Mouse (Mus musculus) hindbrain, embryonic 12.5 days (tissue): ENCODE data around the gene Top2b. TPM values are rescaled to one million over a fixed set of nuclear protein-coding genes. Genes with fewer than 3 reads are reported as not detected.

Source experiments
- ATAC-seq: fragments of 200-750 bp; cut with Nextera tagmentation; 2 replicates; pipeline ENCODE4 v1.8.0; 2017; ENCODE audit warnings: moderate TSS enrichment; ENCODE audit not compliant: low FRiP score
- H3K27ac ChIP-seq: fragments of 300-500 bp; sonication (generic); 2 replicates; pipeline ENCODE4 v1.5.1; 2016; ENCODE audit warnings: mild to moderate bottlenecking
- H3K27me3 ChIP-seq: fragments of 300-500 bp; sonication (generic); 2 replicates; pipeline ENCODE4 v1.6.1; 2016; ENCODE audit warnings: mild to moderate bottlenecking
- H3K36me3 ChIP-seq: fragments of 300-500 bp; sonication (generic); 2 replicates; pipeline ENCODE4 v1.6.1; 2016; ENCODE audit warnings: mild to moderate bottlenecking
- H3K4me1 ChIP-seq: fragments of 300-500 bp; sonication (generic); 2 replicates; pipeline ENCODE4 v1.6.1; 2016
- H3K4me2 ChIP-seq: fragments of 300-500 bp; sonication (generic); replicated peaks from 2 replicates; pipeline ENCODE4 v1.6.1; 2016; ENCODE audit warnings: mild to moderate bottlenecking
- H3K4me3 ChIP-seq: fragments of 300-500 bp; sonication (generic); 2 replicates; pipeline ENCODE4 v1.5.1; 2016; ENCODE audit warnings: mild to moderate bottlenecking
- H3K9ac ChIP-seq: fragments of 300-500 bp; sonication (generic); 2 replicates; pipeline ENCODE4 v1.6.1; 2016; ENCODE audit warnings: mild to moderate bottlenecking, moderate library complexity
- H3K9me3 ChIP-seq: fragments of 300-500 bp; sonication (generic); replicated peaks from 2 replicates; pipeline ENCODE4 v1.6.1; 2016; ENCODE audit warnings: mild to moderate bottlenecking
- WGBS: fragments of 180-500 bp; shearing (Covaris S2); methylation state at CpG from one replicate; pipeline ENCODE4 v1.1.7; 2016; 5-methylcytosine and 5-hydroxymethylcytosine counted together
- polyA plus RNA-seq: library from polyadenylated mRNA; unstranded; fragments of >200 nt; fragmentation: Nextera tagmentation; extraction: Ambion mirVana; gene quantifications from 2 replicates; pipeline ENCODE4 v1.2.1, GENCODE M21; 2016

The Top2b gene
- polyA plus RNA-seq, 1 experiment from 2014 or later = 176 TPM

- Histone ChIP-seq H3K4me1 (no peaks in the 10 kb centered on the region), H3K27ac (no peak overlapping the region), H3K9ac (no peak overlapping the region), H3K36me3 (peaks cover 38% of the 10 kb centered on the region), H3K4me3 (no peak overlapping the region), H3K27me3 (no peaks in the 10 kb centered on the region), H3K9me3 (no peaks in the 10 kb centered on the region), H3K4me2 (no peak overlapping the region)
- WGBS = 95% methylated on average over 3 of the region's 3 CpGs
- ATAC-seq = no peak
Measured at GRCm38 (mm10) chr14:16432550-16432949, 67.6 kb downstream of the Top2b start.

GRCm38 (mm10) chr14:16433206-16433605 is 68.2 kb downstream of the Top2b start:
- no peak overlapping the region for H3K4me2 ChIP-seq
- H3K4me1 ChIP-seq = no peaks in the 10 kb centered on the region
- H3K27ac ChIP-seq = no peak overlapping the region
- WGBS = 79% methylated on average over 2 of the region's 2 CpGs
- peaks cover 37% of the 10 kb centered on the region for H3K36me3 ChIP-seq
- no peaks in the 10 kb centered on the region for H3K27me3 ChIP-seq
- no peak overlapping the region for H3K4me3 ChIP-seq
- no peaks in the 10 kb centered on the region for H3K9me3 ChIP-seq
- no peak for ATAC-seq
- H3K9ac ChIP-seq = no peak overlapping the region

GRCm38 (mm10) chr14:16434396-16435171 is 69.6 kb downstream of the Top2b start:
- H3K4me3 ChIP-seq = no peak overlapping the region
- no peaks in the 10 kb centered on the region for H3K27me3 ChIP-seq
- no peak overlapping the region; the same call in 1 of the 2 replicates for H3K27ac ChIP-seq
- peaks cover 33% of the 10 kb centered on the region for H3K36me3 ChIP-seq
- peaks cover under 1% of the 10 kb centered on the region; the same call in 1 of the 2 replicates for H3K4me1 ChIP-seq
- H3K9me3 ChIP-seq = no peaks in the 10 kb centered on the region
- H3K9ac ChIP-seq = no peak overlapping the region
- H3K4me2 ChIP-seq = no peak overlapping the region
- ATAC-seq = peak; percentile 41
- 35% methylated on average over 3 of the region's 3 CpGs for WGBS

- peaks cover 15% of the 10 kb centered on the region for H3K36me3 ChIP-seq
- H3K9me3 ChIP-seq = no peaks in the 10 kb centered on the region
- H3K27me3 ChIP-seq = no peaks in the 10 kb centered on the region
- H3K9ac ChIP-seq = no peak overlapping the region
- H3K4me2 ChIP-seq = no peak overlapping the region
- H3K4me3 ChIP-seq = no peak overlapping the region
- 92% methylated on average over 4 of the region's 4 CpGs for WGBS
- H3K4me1 ChIP-seq = peaks cover 4% of the 10 kb centered on the region; the same call in 1 of the 2 replicates
- ATAC-seq = no peak
- H3K27ac ChIP-seq = no peak overlapping the region
Measured at GRCm38 (mm10) chr14:16437386-16437785, 72.4 kb downstream of the Top2b start.

- Histone ChIP-seq H3K4me2 (no peak overlapping the region), H3K27me3 (no peaks in the 10 kb centered on the region), H3K9me3 (no peaks in the 10 kb centered on the region), H3K9ac (no peak overlapping the region), H3K4me3 (no peak overlapping the region), H3K36me3 (peaks cover 10% of the 10 kb centered on the region; the same call in 1 of the 2 replicates), H3K27ac (peak overlapping the region; percentile 64), H3K4me1 (peaks cover 4% of the 10 kb centered on the region; the same call in 1 of the 2 replicates)
- 71% methylated on average over 6 of the region's 6 CpGs for WGBS
- ATAC-seq = peak; percentile 47
Measured at GRCm38 (mm10) chr14:16439385-16440126, 74.6 kb downstream of the Top2b start.

- Histone ChIP-seq H3K27me3 (no peaks in the 10 kb centered on the region), H3K9me3 (no peaks in the 10 kb centered on the region), H3K27ac (no peak overlapping the region), H3K4me2 (no peak overlapping the region), H3K36me3 (no peaks in the 10 kb centered on the region), H3K9ac (no peak overlapping the region), H3K4me1 (0 out of 2 replicates have a peak, but pooled peaks cover under 1% of the 10 kb centered on the region), H3K4me3 (no peak overlapping the region)
- ATAC-seq = no peak
- WGBS = 70% methylated on average over 4 of the region's 4 CpGs
Measured at GRCm38 (mm10) chr14:16444859-16445258, 79.9 kb downstream of the Top2b start.

- H3K27me3 ChIP-seq = no peaks in the 10 kb centered on the region
- no peak overlapping the region for H3K9ac ChIP-seq
- H3K4me1 ChIP-seq = no peaks in the 10 kb centered on the region
- H3K4me2 ChIP-seq = no peak overlapping the region
- ATAC-seq = peak; percentile 39; the same call in 1 of the 2 replicates
- H3K36me3 ChIP-seq = no peaks in the 10 kb centered on the region
- H3K27ac ChIP-seq = no peak overlapping the region
- H3K4me3 ChIP-seq = no peak overlapping the region
- H3K9me3 ChIP-seq = no peaks in the 10 kb centered on the region
- 45% methylated on average over 3 of the region's 3 CpGs for WGBS
Measured at GRCm38 (mm10) chr14:16447587-16447986, 82.6 kb downstream of the Top2b start.

- no peak overlapping the region for H3K27ac ChIP-seq
- H3K36me3 ChIP-seq = no peaks in the 10 kb centered on the region
- no peaks in the 10 kb centered on the region for H3K4me1 ChIP-seq
- H3K4me3 ChIP-seq = no peak overlapping the region
- no peak overlapping the region for H3K9ac ChIP-seq
- no peaks in the 10 kb centered on the region for H3K27me3 ChIP-seq
- H3K9me3 ChIP-seq = no peaks in the 10 kb centered on the region
- WGBS = 61% methylated on average over 4 of the region's 4 CpGs
- no peak overlapping the region for H3K4me2 ChIP-seq
- ATAC-seq = peak; percentile 61; the same call in 1 of the 2 replicates
Measured at GRCm38 (mm10) chr14:16448269-16448987, 83.4 kb downstream of the Top2b start.

GRCm38 (mm10) chr14:16478606-16479323 is 113.8 kb downstream of the Top2b start:
- no peak overlapping the region for H3K4me3 ChIP-seq
- H3K4me1 ChIP-seq = 0 out of 2 replicates have a peak, but pooled peaks cover 2% of the 10 kb centered on the region
- H3K9ac ChIP-seq = no peak overlapping the region
- no peaks in the 10 kb centered on the region for H3K9me3 ChIP-seq
- 91% methylated on average over 1 of the region's 1 CpGs for WGBS
- H3K27ac ChIP-seq = no peak overlapping the region
- H3K27me3 ChIP-seq = no peaks in the 10 kb centered on the region
- no peak for ATAC-seq
- H3K4me2 ChIP-seq = no peak overlapping the region
- H3K36me3 ChIP-seq = no peaks in the 10 kb centered on the region

- H3K4me2 ChIP-seq = no peak overlapping the region
- H3K36me3 ChIP-seq = no peaks in the 10 kb centered on the region
- no peaks in the 10 kb centered on the region for H3K27me3 ChIP-seq
- H3K9me3 ChIP-seq = no peaks in the 10 kb centered on the region
- no peak overlapping the region for H3K9ac ChIP-seq
- 0 out of 2 replicates have a peak, but pooled peaks cover 2% of the 10 kb centered on the region for H3K4me1 ChIP-seq
- 71% methylated on average over 2 of the region's 2 CpGs for WGBS
- H3K4me3 ChIP-seq = no peak overlapping the region
- H3K27ac ChIP-seq = no peak overlapping the region
- ATAC-seq = no peak
Measured at GRCm38 (mm10) chr14:16479521-16479920, 114.5 kb downstream of the Top2b start.

- Histone ChIP-seq H3K4me2 (no peak overlapping the region), H3K9me3 (no peaks in the 10 kb centered on the region), H3K36me3 (no peaks in the 10 kb centered on the region), H3K4me1 (0 out of 2 replicates have a peak, but pooled peaks cover 2% of the 10 kb centered on the region), H3K27me3 (no peaks in the 10 kb centered on the region), H3K27ac (no peak overlapping the region), H3K9ac (no peak overlapping the region), H3K4me3 (no peak overlapping the region)
- ATAC-seq = no peak
- WGBS = 61% methylated on average over 6 of the region's 6 CpGs
Measured at GRCm38 (mm10) chr14:16480621-16481020, 115.6 kb downstream of the Top2b start.
